Mouse (Mus musculus) heart, adult 2 months (tissue): ENCODE data around the gene Tnk1.

Source experiments
- CTCF ChIP-seq: fragments of 200-600 bp; IDR thresholded peaks from 2 replicates; pipeline ENCODE4 v1.8.1; 2022; ENCODE audit warnings: antibody characterized with exemption, mild to moderate bottlenecking, moderate library complexity
- EP300 ChIP-seq: fragments of 200-500 bp; IDR thresholded peaks from 2 replicates; pipeline ENCODE4 v1.6.1; 2011; ENCODE audit warnings: low read depth, low read length, control low read depth; ENCODE audit not compliant: insufficient read depth
- POLR2A ChIP-seq: fragments of 200-500 bp; IDR thresholded peaks from 2 replicates; pipeline ENCODE4 v1.6.1; 2011; ENCODE audit warnings: mild to moderate bottlenecking, low read depth, low read length, control low read depth; ENCODE audit not compliant: insufficient read depth

- TF ChIP-seq CTCF (peak; percentile 30), POLR2A (no peak), EP300 (no peak)
These were observed 52.2 kb downstream of the Tnk1 start for GRCm38 (mm10) chr11:69806378-69806777.
